Mouse (Mus musculus): ENCODE results near the gene Tnr. TPM values are rescaled to one million over a fixed set of nuclear protein-coding genes. Genes with fewer than 3 reads are reported as not detected.

Tnr gene
- polyA plus RNA-seq, 1 experiment from 2014 or later = 0.30 TPM

DNA sequence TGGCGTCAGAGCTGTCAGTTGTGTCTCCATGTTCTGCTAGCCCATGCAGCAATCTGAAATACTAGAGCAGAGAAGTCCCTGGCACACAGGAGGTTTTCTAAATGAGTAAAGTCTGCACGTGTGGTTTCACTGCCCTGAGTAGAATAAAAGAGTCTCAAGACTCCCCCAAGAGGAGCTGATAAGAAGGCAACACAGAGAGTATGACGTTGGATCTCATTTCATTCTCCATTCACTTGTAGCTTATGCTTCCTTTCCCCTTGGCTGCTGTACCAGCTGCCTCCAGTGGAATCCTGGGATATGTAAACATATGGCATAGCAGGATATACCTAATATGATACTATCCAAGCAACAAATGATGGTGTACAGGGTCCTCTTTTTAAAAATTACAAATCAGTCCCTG is 285.9 kb downstream of the Tnr start:
- H3K4me2 ChIP-seq (ENCODE audit: low read depth, low read length) = no peak overlapping the region
- H3K27ac ChIP-seq (ENCODE audit: low read length) = no peak overlapping the region
- H3K9ac ChIP-seq (ENCODE audit: low read length) = no peak overlapping the region
- H3K36me3 ChIP-seq (ENCODE audit: control insufficient read depth, insufficient read depth, low read length) = no peaks in the 10 kb centered on the region
- 38% methylated on average over 3 of the region's 3 CpGs for WGBS
- no peak for ATAC-seq (ENCODE audit: insufficient read depth, low FRiP score)
- no peaks in the 10 kb centered on the region for H3K27me3 ChIP-seq (ENCODE audit: control insufficient read depth, insufficient read depth, low read length)
- peaks cover 7% of the 10 kb centered on the region; the same call in 1 of the 2 replicates for H3K4me1 ChIP-seq (ENCODE audit: control insufficient read depth, insufficient read depth, low read length)
- H3K9me3 ChIP-seq (replicated peaks; ENCODE audit: control insufficient read depth, low read length) = 0 out of 2 replicates have a peak, but pooled peaks cover 3% of the 10 kb centered on the region
- no peak overlapping the region for H3K4me3 ChIP-seq (replicated peaks; ENCODE audit: low read length)

GRCm38 (mm10) chr1:159811805-159812204 is 288.2 kb downstream of the Tnr start:
- H3K4me2 ChIP-seq (ENCODE audit: low read depth, low read length) = no peak overlapping the region
- H3K27ac ChIP-seq (ENCODE audit: low read length) = no peak overlapping the region
- H3K4me1 ChIP-seq (ENCODE audit: control insufficient read depth, insufficient read depth, low read length) = peaks cover 7% of the 10 kb centered on the region; the same call in 1 of the 2 replicates
- H3K27me3 ChIP-seq (ENCODE audit: control insufficient read depth, insufficient read depth, low read length) = no peaks in the 10 kb centered on the region
- H3K9ac ChIP-seq (ENCODE audit: low read length) = no peak overlapping the region
- H3K4me3 ChIP-seq (replicated peaks; ENCODE audit: low read length) = no peak overlapping the region
- ATAC-seq (ENCODE audit: insufficient read depth, low FRiP score) = no peak
- no peaks in the 10 kb centered on the region for H3K36me3 ChIP-seq (ENCODE audit: control insufficient read depth, insufficient read depth, low read length)
- H3K9me3 ChIP-seq (replicated peaks; ENCODE audit: control insufficient read depth, low read length) = no peaks in the 10 kb centered on the region
- WGBS = 84% methylated on average over 2 of the region's 2 CpGs

GRCm38 (mm10) chr1:159812820-159813411 is 289.3 kb downstream of the Tnr start:
- H3K4me1 ChIP-seq (ENCODE audit: control insufficient read depth, insufficient read depth, low read length) = peaks cover 7% of the 10 kb centered on the region; the same call in 1 of the 2 replicates
- H3K4me3 ChIP-seq (replicated peaks; ENCODE audit: low read length) = no peak overlapping the region
- peak overlapping the region; percentile 32; the same call in 1 of the 2 replicates for H3K4me2 ChIP-seq (ENCODE audit: low read depth, low read length)
- no peaks in the 10 kb centered on the region for H3K9me3 ChIP-seq (replicated peaks; ENCODE audit: control insufficient read depth, low read length)
- 12% methylated on average over 7 of the region's 8 CpGs for WGBS
- no peaks in the 10 kb centered on the region for H3K36me3 ChIP-seq (ENCODE audit: control insufficient read depth, insufficient read depth, low read length)
- H3K9ac ChIP-seq (ENCODE audit: low read length) = no peak overlapping the region
- H3K27ac ChIP-seq (ENCODE audit: low read length) = no peak overlapping the region
- H3K27me3 ChIP-seq (ENCODE audit: control insufficient read depth, insufficient read depth, low read length) = no peaks in the 10 kb centered on the region
- peak; percentile 68 for ATAC-seq (ENCODE audit: insufficient read depth, low FRiP score)

DNA sequence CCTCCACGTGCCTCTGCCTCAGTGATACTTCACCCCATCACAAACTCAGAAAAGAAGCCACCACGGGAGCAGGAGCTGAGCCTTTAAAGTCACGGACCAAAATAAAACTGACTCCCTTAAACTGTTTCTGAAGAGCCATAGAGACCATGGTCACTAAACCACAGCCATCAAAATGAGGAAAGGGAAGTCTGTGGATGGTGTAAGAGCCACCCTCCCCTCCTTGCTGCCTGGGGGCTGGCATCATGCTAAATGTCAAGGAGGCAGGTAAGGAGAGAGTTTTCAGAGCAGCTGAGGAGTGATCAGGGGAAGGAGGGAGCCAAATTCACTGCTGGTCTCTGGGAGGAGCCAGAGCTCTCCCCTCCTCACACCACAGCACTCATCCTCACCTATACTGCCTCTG is 290.8 kb downstream of the Tnr start:
- no peak overlapping the region for H3K27ac ChIP-seq (ENCODE audit: low read length)
- 56% methylated on average over 3 of the region's 3 CpGs for WGBS
- no peak overlapping the region for H3K9ac ChIP-seq (ENCODE audit: low read length)
- ATAC-seq (ENCODE audit: insufficient read depth, low FRiP score) = no peak
- peaks cover 7% of the 10 kb centered on the region; the same call in 1 of the 2 replicates for H3K4me1 ChIP-seq (ENCODE audit: control insufficient read depth, insufficient read depth, low read length)
- H3K4me2 ChIP-seq (ENCODE audit: low read depth, low read length) = no peak overlapping the region
- H3K27me3 ChIP-seq (ENCODE audit: control insufficient read depth, insufficient read depth, low read length) = no peaks in the 10 kb centered on the region
- no peaks in the 10 kb centered on the region for H3K9me3 ChIP-seq (replicated peaks; ENCODE audit: control insufficient read depth, low read length)
- H3K4me3 ChIP-seq (replicated peaks; ENCODE audit: low read length) = no peak overlapping the region
- no peaks in the 10 kb centered on the region for H3K36me3 ChIP-seq (ENCODE audit: control insufficient read depth, insufficient read depth, low read length)

DNA sequence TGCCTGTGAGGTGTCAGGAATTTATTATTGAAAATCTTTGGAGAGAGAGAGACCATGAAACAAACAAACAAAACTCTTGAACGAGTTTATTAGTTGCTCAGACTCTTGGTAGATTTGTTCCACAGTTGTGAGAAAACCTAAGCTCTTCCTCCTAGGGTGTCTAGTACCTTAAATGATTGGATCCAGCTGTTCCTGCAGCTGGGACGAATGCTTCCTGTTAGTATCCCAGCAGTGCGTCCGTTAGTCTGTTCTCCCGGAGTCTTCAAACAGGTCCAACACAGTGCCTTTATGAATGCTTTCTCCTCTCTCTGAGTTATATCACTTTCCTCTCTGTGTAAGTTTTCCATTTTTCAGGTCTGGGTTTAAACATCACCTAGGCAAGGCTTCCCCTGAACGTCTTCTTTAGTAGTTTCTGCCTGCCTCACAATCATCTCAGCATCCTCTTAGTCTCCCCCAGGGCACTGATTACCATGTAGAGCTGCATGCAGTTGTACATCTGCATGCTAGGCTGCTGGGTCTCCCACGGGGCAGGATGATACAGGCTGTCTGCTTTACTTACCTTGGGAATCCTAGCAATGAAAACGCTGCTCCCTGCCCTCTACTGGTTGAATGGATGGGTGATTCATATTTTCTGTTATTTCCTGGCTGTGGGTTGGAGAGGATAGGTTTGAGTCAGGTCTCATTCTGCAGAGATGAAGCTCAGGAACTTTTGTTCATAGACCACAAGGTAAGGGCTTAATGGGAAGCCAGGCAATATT is 293.2 kb downstream of the Tnr start:
- no peak overlapping the region for H3K4me2 ChIP-seq (ENCODE audit: low read depth, low read length)
- no peaks in the 10 kb centered on the region for H3K9me3 ChIP-seq (replicated peaks; ENCODE audit: control insufficient read depth, low read length)
- peaks cover 7% of the 10 kb centered on the region; the same call in 1 of the 2 replicates for H3K4me1 ChIP-seq (ENCODE audit: control insufficient read depth, insufficient read depth, low read length)
- H3K9ac ChIP-seq (ENCODE audit: low read length) = no peak overlapping the region
- peak; percentile 76; the same call in 1 of the 2 replicates for ATAC-seq (ENCODE audit: insufficient read depth, low FRiP score)
- 0 out of 2 replicates have a peak overlapping the region, but pooled peaks have one; percentile 34 for H3K27ac ChIP-seq (ENCODE audit: low read length)
- 32% methylated on average over 8 of the region's 8 CpGs for WGBS
- H3K4me3 ChIP-seq (replicated peaks; ENCODE audit: low read length) = no peak overlapping the region
- H3K27me3 ChIP-seq (ENCODE audit: control insufficient read depth, insufficient read depth, low read length) = no peaks in the 10 kb centered on the region
- H3K36me3 ChIP-seq (ENCODE audit: control insufficient read depth, insufficient read depth, low read length) = no peaks in the 10 kb centered on the region

DNA sequence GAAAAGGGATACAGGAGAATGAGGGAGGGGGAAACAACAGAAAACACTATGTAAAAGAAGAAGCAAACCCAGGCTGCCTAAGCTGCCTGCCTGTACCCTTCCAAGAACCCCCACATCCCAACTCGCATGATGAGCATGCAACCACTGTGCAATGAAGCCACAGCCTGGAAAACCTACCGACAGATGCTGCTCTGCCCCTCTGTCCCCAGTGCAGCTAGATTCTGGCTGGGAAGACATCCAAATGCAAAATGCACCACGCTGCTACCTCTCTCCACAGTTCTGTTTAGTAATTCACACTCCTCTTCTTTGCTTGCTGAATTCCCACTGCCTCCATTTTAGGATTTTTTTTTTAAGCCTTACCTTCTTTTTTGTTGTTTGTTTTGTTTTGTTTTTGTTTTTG is 295.9 kb downstream of the Tnr start:
- no peaks in the 10 kb centered on the region for H3K36me3 ChIP-seq (ENCODE audit: control insufficient read depth, insufficient read depth, low read length)
- H3K4me3 ChIP-seq (replicated peaks; ENCODE audit: low read length) = no peak overlapping the region
- H3K4me2 ChIP-seq (ENCODE audit: low read depth, low read length) = no peak overlapping the region
- no peak for ATAC-seq (ENCODE audit: insufficient read depth, low FRiP score)
- no peaks in the 10 kb centered on the region for H3K27me3 ChIP-seq (ENCODE audit: control insufficient read depth, insufficient read depth, low read length)
- no peak overlapping the region for H3K27ac ChIP-seq (ENCODE audit: low read length)
- WGBS = 36% methylated on average over 3 of the region's 3 CpGs
- no peak overlapping the region for H3K9ac ChIP-seq (ENCODE audit: low read length)
- H3K9me3 ChIP-seq (replicated peaks; ENCODE audit: control insufficient read depth, low read length) = no peaks in the 10 kb centered on the region
- no peaks in the 10 kb centered on the region for H3K4me1 ChIP-seq (ENCODE audit: control insufficient read depth, insufficient read depth, low read length)

- Histone ChIP-seq H3K9me3 (replicated peaks; ENCODE audit: control insufficient read depth, low read length) (no peaks in the 10 kb centered on the region), H3K4me3 (replicated peaks; ENCODE audit: low read length) (no peak overlapping the region), H3K27me3 (ENCODE audit: control insufficient read depth, insufficient read depth, low read length) (no peaks in the 10 kb centered on the region), H3K4me1 (ENCODE audit: control insufficient read depth, insufficient read depth, low read length) (no peaks in the 10 kb centered on the region), H3K27ac (ENCODE audit: low read length) (no peak overlapping the region), H3K9ac (ENCODE audit: low read length) (no peak overlapping the region), H3K36me3 (ENCODE audit: control insufficient read depth, insufficient read depth, low read length) (no peaks in the 10 kb centered on the region), H3K4me2 (ENCODE audit: low read depth, low read length) (no peak overlapping the region)
- 41% methylated on average over 2 of the region's 2 CpGs for WGBS
- ATAC-seq (ENCODE audit: insufficient read depth, low FRiP score) = no peak
Observed at GRCm38 (mm10) chr1:159822416-159822815, 298.8 kb downstream of the Tnr start.

GRCm38 (mm10) chr1:159828531-159828930 is 305.0 kb downstream of the Tnr start:
- 86% methylated on average over 2 of the region's 2 CpGs for WGBS
- H3K4me3 ChIP-seq (replicated peaks; ENCODE audit: low read length) = no peak overlapping the region
- no peak overlapping the region for H3K9ac ChIP-seq (ENCODE audit: low read length)
- ATAC-seq (ENCODE audit: insufficient read depth, low FRiP score) = no peak
- H3K9me3 ChIP-seq (replicated peaks; ENCODE audit: control insufficient read depth, low read length) = no peaks in the 10 kb centered on the region
- H3K4me1 ChIP-seq (ENCODE audit: control insufficient read depth, insufficient read depth, low read length) = no peaks in the 10 kb centered on the region
- H3K4me2 ChIP-seq (ENCODE audit: low read depth, low read length) = no peak overlapping the region
- H3K27me3 ChIP-seq (ENCODE audit: control insufficient read depth, insufficient read depth, low read length) = no peaks in the 10 kb centered on the region
- no peak overlapping the region for H3K27ac ChIP-seq (ENCODE audit: low read length)
- H3K36me3 ChIP-seq (ENCODE audit: control insufficient read depth, insufficient read depth, low read length) = no peaks in the 10 kb centered on the region

DNA sequence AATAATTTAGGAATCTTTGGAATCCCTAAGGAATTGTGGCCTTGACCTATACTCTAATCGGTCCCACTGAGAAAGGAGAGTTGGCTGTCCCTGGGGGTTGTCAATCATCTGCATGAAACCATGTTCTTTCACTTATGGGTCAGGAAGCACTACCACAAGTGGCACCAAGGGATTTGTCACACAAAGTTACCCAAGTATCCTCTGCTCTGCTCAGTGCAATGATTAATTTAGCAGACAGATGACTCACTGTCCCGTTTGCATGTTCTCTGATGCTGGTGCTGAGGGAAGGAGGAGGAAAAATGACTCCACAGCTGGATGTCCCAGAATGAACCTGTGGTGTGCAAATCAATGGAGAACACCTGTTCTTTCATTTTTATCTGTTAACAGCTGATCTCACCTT is 309.6 kb downstream of the Tnr start:
- Histone ChIP-seq H3K27me3 (ENCODE audit: control insufficient read depth, insufficient read depth, low read length) (no peaks in the 10 kb centered on the region), H3K4me3 (replicated peaks; ENCODE audit: low read length) (no peak overlapping the region), H3K9ac (ENCODE audit: low read length) (no peak overlapping the region), H3K4me1 (ENCODE audit: control insufficient read depth, insufficient read depth, low read length) (no peaks in the 10 kb centered on the region), H3K4me2 (ENCODE audit: low read depth, low read length) (no peak overlapping the region), H3K9me3 (replicated peaks; ENCODE audit: control insufficient read depth, low read length) (no peaks in the 10 kb centered on the region), H3K36me3 (ENCODE audit: control insufficient read depth, insufficient read depth, low read length) (no peaks in the 10 kb centered on the region), H3K27ac (ENCODE audit: low read length) (no peak overlapping the region)
- ATAC-seq (ENCODE audit: insufficient read depth, low FRiP score) = no peak
- WGBS = 53% methylated on average over 2 of the region's 2 CpGs

Data from stomach, embryonic 16.5 days (tissue).